Mouse (Mus musculus): ENCODE data around the gene Gm45234.

- TF ChIP-seq CTCF (conservative IDR thresholded peaks at IDR 0.05 in 1 of 2, IDR thresholded peaks at IDR 0.05 in 1 of 2; ENCODE audit: low read depth in 2 of 2, low read length in 2 of 2), result no peak
- TF ChIP-seq HCFC1 (IDR thresholded peaks at IDR 0.05; ENCODE audit: low read depth, low read length), result no peak
- no peak for TF ChIP-seq POLR2A (IDR thresholded peaks at IDR 0.05; ENCODE audit: low read depth, low read length)
- TF ChIP-seq UBTF (IDR thresholded peaks at IDR 0.05; ENCODE audit: low read depth, low read length), result no peak
- no peak for TF ChIP-seq MAZ (IDR thresholded peaks at IDR 0.05; ENCODE audit: low read depth, low read length)
- no peak for TF ChIP-seq MXI1 (IDR thresholded peaks at IDR 0.05; ENCODE audit: low read depth, low read length)
- TF ChIP-seq PAX5 (IDR thresholded peaks at IDR 0.05; ENCODE audit: low read length), result no peak
- TF ChIP-seq CHD2 (IDR thresholded peaks at IDR 0.05; ENCODE audit: low read length), result no peak
- TF ChIP-seq IRF4 (IDR thresholded peaks at IDR 0.05; ENCODE audit: low read depth, low read length), result no peak
- no peak for TF ChIP-seq TBP (conservative IDR thresholded peaks at IDR 0.05; ENCODE audit: low read depth, low read length)
Observed at GRCm38 (mm10) chr6:124753861-124754260, 2.0 kb downstream of the Gm45234 start.

All from CH12.LX (cell line).